13 mouse cellular contexts compared by ENCODE assay signal in the genomic region with DNA sequence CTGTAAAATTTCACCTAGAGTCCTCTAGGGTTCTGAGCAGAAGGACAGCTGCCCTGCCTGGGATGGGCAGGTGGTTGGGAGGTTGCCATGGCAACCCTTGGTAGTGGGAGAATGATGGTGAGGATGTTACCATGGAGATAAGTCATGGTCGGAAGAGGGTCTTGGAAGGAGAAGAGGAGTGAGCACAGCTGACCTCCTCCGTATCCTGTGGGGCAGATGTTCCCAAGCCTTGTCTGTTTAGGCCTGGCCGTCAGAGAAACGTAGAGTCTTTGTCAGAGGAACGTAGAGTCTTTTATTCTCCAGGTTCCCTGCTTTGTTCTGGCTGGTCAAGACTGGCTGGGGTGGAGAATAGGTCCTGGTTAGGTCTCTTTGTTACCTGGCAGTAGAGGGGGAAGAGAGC. TPM values are rescaled to one million over a fixed set of nuclear protein-coding genes. Genes with fewer than 3 reads are reported as not detected.
DNase-seq lines count a peak whose midpoint lies in the region; ATAC-seq and TF ChIP-seq lines count a peak whose summit lies in the region.
"Had no signal": no experiment of that assay in that cellular context is flagged by ENCODE, and none has a peak within 500 bp of the region (broad histone marks: within the 10 kb centered on the region; RNA-seq: fewer than 3 reads in every experiment).

No protein-coding gene starts in this region.

- 49% methylated on average over 5 of the region's 5 CpGs for WGBS in forebrain, embryonic 12.5 days
- 22% methylated on average over 5 of the region's 5 CpGs for WGBS in hindbrain, embryonic 16.5 days
- 29% methylated on average over 5 of the region's 5 CpGs for WGBS in neural tube, embryonic 13.5 days
- 77% methylated on average over 5 of the region's 5 CpGs for WGBS in intestine, postnatal 0 days

- peaks cover 20% of the 10 kb centered on the region for H3K4me1 ChIP-seq in forebrain, embryonic 12.5 days
- H3K4me1 ChIP-seq in hindbrain, embryonic 16.5 days (ENCODE audit: control insufficient read depth, insufficient read depth, low read depth, low read length): peaks cover 5% of the 10 kb centered on the region; the same call in 1 of the 2 replicates
- peaks cover 27% of the 10 kb centered on the region for H3K4me1 ChIP-seq in neural tube, embryonic 13.5 days (replicated peaks)
- H3K4me1 ChIP-seq in intestine, postnatal 0 days (replicated peaks; ENCODE audit: control insufficient read depth, insufficient read depth, low read length): no peaks in the 10 kb centered on the region

- DNase-seq in cerebellum, postnatal 10 days: peak; percentile 82 to 86
- no peak for DNase-seq in cerebellum, adult 11-12 months
- DNase-seq in MN1 (ENCODE audit: low spot score): no peak
- DNase-seq: lung, embryonic 14.5 days; spleen, adult 18-20 months had no signal

- peak; percentile 78 for ATAC-seq in forebrain, embryonic 12.5 days (ENCODE audit: low FRiP score)
- ATAC-seq in hindbrain, embryonic 16.5 days: peak; percentile 40
- ATAC-seq in neural tube, embryonic 13.5 days (ENCODE audit: low read depth): peak; percentile 45
- no peak for ATAC-seq in intestine, postnatal 0 days
- ATAC-seq in granulocyte monocyte progenitor cell, adult 5-6 weeks (replicated peaks; ENCODE audit: poor library complexity, severe bottlenecking): no peak

- no peaks in the 10 kb centered on the region for H3K27me3 ChIP-seq in forebrain, embryonic 12.5 days
- no peaks in the 10 kb centered on the region for H3K27me3 ChIP-seq in hindbrain, embryonic 16.5 days (replicated peaks; ENCODE audit: control insufficient read depth, insufficient read depth, low read length)
- no peaks in the 10 kb centered on the region for H3K27me3 ChIP-seq in neural tube, embryonic 13.5 days
- H3K27me3 ChIP-seq in intestine, postnatal 0 days (replicated peaks; ENCODE audit: control insufficient read depth, insufficient read depth, low read length): no peaks in the 10 kb centered on the region
- H3K27me3 ChIP-seq: limb, embryonic 13.5 days had no signal

- H3K9me3 ChIP-seq in forebrain, embryonic 12.5 days: no peaks in the 10 kb centered on the region
- no peaks in the 10 kb centered on the region for H3K9me3 ChIP-seq in hindbrain, embryonic 16.5 days (ENCODE audit: control insufficient read depth, low read length)
- no peaks in the 10 kb centered on the region for H3K9me3 ChIP-seq in neural tube, embryonic 13.5 days
- H3K9me3 ChIP-seq in intestine, postnatal 0 days (ENCODE audit: control insufficient read depth): no peaks in the 10 kb centered on the region
- H3K9me3 ChIP-seq: limb, embryonic 13.5 days had no signal

- H3K36me3 ChIP-seq in forebrain, embryonic 12.5 days (replicated peaks): peaks cover 43% of the 10 kb centered on the region
- no peaks in the 10 kb centered on the region for H3K36me3 ChIP-seq in hindbrain, embryonic 16.5 days (ENCODE audit: control insufficient read depth, insufficient read depth, low read length)
- peaks cover 42% of the 10 kb centered on the region for H3K36me3 ChIP-seq in neural tube, embryonic 13.5 days
- no peaks in the 10 kb centered on the region; the same call in 1 of the 2 replicates for H3K36me3 ChIP-seq in intestine, postnatal 0 days (ENCODE audit: control insufficient read depth, insufficient read depth)

- TF ChIP-seq CTCF in intestine, postnatal 0 days (IDR thresholded peaks at IDR 0.05; ENCODE audit: low read depth): no peak

- H3K4me2 ChIP-seq in forebrain, embryonic 12.5 days: no peak overlapping the region
- no peak overlapping the region for H3K4me2 ChIP-seq in hindbrain, embryonic 16.5 days (ENCODE audit: low read length)
- H3K4me2 ChIP-seq in neural tube, embryonic 13.5 days: no peak overlapping the region
- no peak overlapping the region for H3K4me2 ChIP-seq in intestine, postnatal 0 days (replicated peaks; ENCODE audit: low read depth)
- H3K4me2 ChIP-seq: limb, embryonic 13.5 days; lung, embryonic 14.5 days had no signal

- H3K27ac ChIP-seq in forebrain, embryonic 12.5 days: peak overlapping the region; percentile 76
- H3K27ac ChIP-seq in hindbrain, embryonic 16.5 days (ENCODE audit: low read depth, low read length): no peak overlapping the region
- H3K27ac ChIP-seq in neural tube, embryonic 13.5 days (replicated peaks): peak overlapping the region; percentile 53
- H3K27ac ChIP-seq in intestine, postnatal 0 days (ENCODE audit: low read depth, low read length): no peak overlapping the region
- H3K27ac ChIP-seq: heart, adult 2 months; limb, embryonic 13.5 days had no signal

- no peak overlapping the region for H3K9ac ChIP-seq in forebrain, embryonic 12.5 days
- H3K9ac ChIP-seq in hindbrain, embryonic 16.5 days (ENCODE audit: low read depth, low read length): no peak overlapping the region
- no peak overlapping the region for H3K9ac ChIP-seq in neural tube, embryonic 13.5 days
- no peak overlapping the region for H3K9ac ChIP-seq in intestine, postnatal 0 days (ENCODE audit: low read depth, low read length)
- H3K9ac ChIP-seq: limb, embryonic 13.5 days; lung, embryonic 14.5 days had no signal

- no peak overlapping the region for H3K4me3 ChIP-seq in forebrain, embryonic 12.5 days (replicated peaks)
- H3K4me3 ChIP-seq in hindbrain, embryonic 16.5 days (ENCODE audit: low read length): no peak overlapping the region
- no peak overlapping the region for H3K4me3 ChIP-seq in neural tube, embryonic 13.5 days
- no peak overlapping the region for H3K4me3 ChIP-seq in intestine, postnatal 0 days (ENCODE audit: low read depth, low read length)
- H3K4me3 ChIP-seq: heart, adult 2 months; limb, embryonic 13.5 days had no signal

RNA-seq across cellular contexts. Expression of a gene that starts 15.8 kb away (rescaled TPM):
- polyA plus RNA-seq in forebrain, embryonic 12.5 days (2016; fragmentation: Nextera tagmentation; extraction: Ambion mirVana): 55.5 and 60.0 TPM in 2 replicates
- 51.9 and 65.1 TPM in 2 replicates for polyA plus RNA-seq in hindbrain, embryonic 16.5 days (2015; fragmentation: Nextera tagmentation; extraction: Ambion mirVana)
- 158 and 172 TPM in 2 replicates for polyA plus RNA-seq in neural tube, embryonic 13.5 days (2015; fragmentation: Nextera tagmentation; extraction: Ambion mirVana)
- polyA plus RNA-seq in intestine, postnatal 0 days (2015; fragmentation: Nextera tagmentation; extraction: Ambion mirVana): 14.3 and 14.6 TPM in 2 replicates
- total RNA-seq in granulocyte monocyte progenitor cell, adult 5-6 weeks (2014; fragmentation: Nextera tagmentation): not detected in 2 replicates
- total RNA-seq in granulocyte monocyte progenitor cell, adult 5-6 weeks (2017): 0.09 TPM in 1 of 2 replicates, not detected in the other

RNA-seq across cellular contexts. Expression of a gene that starts 34.6 kb away (rescaled TPM):
- 427 and 524 TPM in 2 replicates for polyA plus RNA-seq in forebrain, embryonic 12.5 days (2016; fragmentation: Nextera tagmentation; extraction: Ambion mirVana)
- polyA plus RNA-seq in hindbrain, embryonic 16.5 days (2015; fragmentation: Nextera tagmentation; extraction: Ambion mirVana): 465 and 469 TPM in 2 replicates
- polyA plus RNA-seq in neural tube, embryonic 13.5 days (2015; fragmentation: Nextera tagmentation; extraction: Ambion mirVana): 337 and 391 TPM in 2 replicates
- 75.6 and 94.0 TPM in 2 replicates for polyA plus RNA-seq in intestine, postnatal 0 days (2015; fragmentation: Nextera tagmentation; extraction: Ambion mirVana)
- not detected in 2 replicates for total RNA-seq in granulocyte monocyte progenitor cell, adult 5-6 weeks (2014; fragmentation: Nextera tagmentation)
- not detected in 2 replicates for total RNA-seq in granulocyte monocyte progenitor cell, adult 5-6 weeks (2017)
- total RNA-seq: hematopoietic stem cell, adult 5-6 weeks had no signal

Comparison
In these comparisons a context has a peak if more than half of its experiments do, and no peak if none do; other contexts are left out.
1. DNase-seq: peak in cerebellum, postnatal 10 days (2 of 2); none in cerebellum, adult 11-12 months (single experiment) and MN1 (single experiment).
2. ATAC-seq: peak in forebrain, embryonic 12.5 days (single experiment), hindbrain, embryonic 16.5 days (single experiment) and neural tube, embryonic 13.5 days (single experiment); none in intestine, postnatal 0 days (single experiment) and granulocyte monocyte progenitor cell, adult 5-6 weeks (single experiment).
3. H3K27ac ChIP-seq: peak in forebrain, embryonic 12.5 days (single experiment) and neural tube, embryonic 13.5 days (single experiment); none in hindbrain, embryonic 16.5 days (single experiment) and intestine, postnatal 0 days (single experiment).